Mouse (Mus musculus) cerebellum, postnatal 14 days (tissue): Measurements from ENCODE around the gene Vopp1.
"Not testable (repeated sequence)": the region's sequence is repeated elsewhere in the genome, so short reads cannot be mapped to it uniquely, and the experiment has no call there.

Experiments used
- DNase-seq, 2 experiments: peaks; one replicate each; pipeline ENCODE4 v3.0.0; 2021; ENCODE audit warnings: mixed read lengths in 2 of 2

The Vopp1 gene

DNA sequence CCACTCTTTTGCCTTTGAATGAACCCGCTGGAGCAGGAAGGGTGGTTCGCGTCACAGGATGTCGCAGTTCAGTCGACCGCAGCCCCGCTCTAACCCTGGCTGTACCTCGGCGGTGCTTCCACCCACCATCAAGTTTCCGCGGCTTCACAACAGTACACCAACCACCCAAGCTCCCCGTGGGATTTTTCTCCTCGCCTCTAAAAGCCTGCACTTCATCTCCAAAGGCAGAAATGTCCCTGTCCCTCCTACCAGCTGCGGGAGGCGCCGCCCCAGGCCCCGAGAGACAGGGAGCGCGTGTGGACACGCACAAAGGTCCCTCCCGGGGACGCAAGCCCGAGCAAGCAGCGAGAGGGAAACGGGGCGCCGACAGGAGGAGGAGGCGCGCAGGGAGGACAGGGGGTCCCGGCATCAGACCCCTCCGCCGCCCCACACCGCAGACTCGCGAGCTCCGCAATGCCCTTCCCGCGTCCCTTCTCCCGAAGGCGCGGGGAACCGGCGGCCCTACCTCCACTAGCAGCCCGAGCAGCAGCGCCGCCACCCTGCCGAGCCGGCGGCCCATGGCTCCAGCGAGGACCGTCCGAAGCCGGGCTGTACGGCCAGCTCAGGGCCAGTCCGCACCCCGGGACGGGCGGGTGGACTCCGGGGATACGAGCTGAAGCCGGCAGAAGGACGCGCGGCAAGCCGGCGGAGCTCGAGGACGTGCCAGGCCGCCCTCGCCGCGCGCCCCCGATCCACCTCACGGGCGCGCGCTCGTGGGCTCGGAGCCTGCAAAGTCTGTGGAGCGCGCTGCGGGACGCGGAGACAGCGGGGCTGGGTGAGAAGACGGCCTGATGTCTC is at the start of gene Vopp1:
TSS of gene Vopp1 (minus strand) at position 738 of the 837 bp plus-strand sequence.
- DNase-seq, result peak; percentile 80 to 85

DNA sequence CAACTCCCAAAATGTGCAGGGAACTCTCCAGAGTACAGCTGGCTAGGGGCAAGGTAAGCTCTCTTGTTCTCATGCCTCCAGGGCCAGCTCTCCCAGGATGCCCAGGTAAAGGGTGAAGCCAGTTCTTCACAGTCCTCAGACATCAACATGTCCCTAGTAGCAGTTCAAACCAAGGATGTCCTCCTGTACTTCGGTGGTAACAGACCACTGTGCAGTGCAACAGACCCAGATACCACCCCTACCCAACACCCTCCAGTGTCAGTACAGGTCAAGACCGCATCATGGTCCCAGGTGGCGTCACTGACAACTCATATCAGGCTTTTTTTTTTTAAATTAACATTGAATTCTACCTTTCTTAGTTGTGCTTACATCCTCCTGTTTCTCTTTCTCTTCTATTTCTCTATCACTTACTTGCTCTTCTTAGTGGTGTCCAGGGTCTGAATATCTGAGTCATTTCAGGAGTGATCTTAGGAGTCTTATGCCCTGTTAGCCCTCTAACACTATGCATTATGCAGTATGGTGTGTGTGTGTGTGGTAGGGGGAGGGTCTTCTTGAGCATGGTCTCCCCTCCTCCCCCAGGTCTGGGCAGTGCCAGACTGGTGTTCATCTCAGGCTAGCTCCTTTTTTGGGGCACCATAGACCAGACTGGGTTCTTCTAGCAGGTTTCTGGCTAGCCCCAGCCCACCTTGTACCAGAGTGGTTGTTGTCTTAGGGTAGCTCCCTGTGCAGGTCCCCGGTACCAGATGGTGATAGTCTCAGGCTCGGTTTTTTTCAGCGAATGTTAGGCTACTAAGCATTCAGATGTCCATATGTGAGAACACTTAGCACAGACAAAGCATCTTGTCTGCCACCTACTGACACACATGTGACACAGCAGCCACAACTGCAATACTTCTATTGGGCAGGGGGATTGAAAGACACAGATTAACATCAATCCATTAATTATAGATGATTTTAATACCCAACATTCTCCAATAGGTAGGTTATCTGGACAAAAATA is 34.4 kb upstream of the Vopp1 start:
- peak; percentile 33 to 60 for DNase-seq

DNA sequence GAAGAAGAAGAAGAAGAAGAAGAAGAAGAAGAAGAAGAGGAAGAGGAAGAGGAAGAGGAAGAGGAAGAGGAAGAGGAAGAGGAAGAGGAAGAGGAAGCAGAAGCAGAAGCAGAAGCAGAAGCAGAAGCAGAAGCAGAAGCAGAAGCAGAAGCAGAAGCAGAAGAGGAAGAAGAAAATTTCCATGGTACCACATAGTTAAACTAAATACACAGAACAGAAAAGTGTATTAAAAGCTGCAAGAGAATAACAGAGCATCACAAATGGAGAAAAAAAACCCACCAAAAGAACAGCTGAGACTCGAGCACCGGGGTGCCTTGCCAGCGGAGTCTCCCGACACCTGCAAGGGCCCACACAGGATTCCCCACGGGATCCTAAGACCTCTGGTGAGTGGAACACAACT is 26.2 kb upstream of the Vopp1 start:
- DNase-seq, result not testable (repeated sequence)

DNA sequence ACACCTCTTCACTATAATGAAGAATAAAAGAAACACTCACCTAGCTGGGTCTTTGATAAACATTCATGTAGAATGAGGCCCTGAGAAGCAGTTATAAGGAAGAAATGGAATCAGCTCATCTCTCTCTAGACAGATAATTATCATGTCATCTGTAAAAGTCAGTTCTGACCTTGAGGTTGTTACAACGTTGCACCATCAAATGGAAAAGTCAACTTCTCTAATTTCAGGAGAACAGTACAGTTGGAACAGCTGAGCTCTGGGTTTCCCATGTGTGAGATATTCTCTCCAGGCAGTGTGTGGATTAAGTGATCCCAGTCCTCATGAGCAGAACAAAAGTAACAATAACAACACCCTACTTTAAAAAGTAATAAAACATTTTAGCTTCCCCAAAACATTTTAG is 25.3 kb upstream of the Vopp1 start, which contains the start of gene Vmn1r21:
TSS of gene Vmn1r21 (minus strand) at position 58 of the 400 bp plus-strand sequence.
- DNase-seq, result no peak

DNA sequence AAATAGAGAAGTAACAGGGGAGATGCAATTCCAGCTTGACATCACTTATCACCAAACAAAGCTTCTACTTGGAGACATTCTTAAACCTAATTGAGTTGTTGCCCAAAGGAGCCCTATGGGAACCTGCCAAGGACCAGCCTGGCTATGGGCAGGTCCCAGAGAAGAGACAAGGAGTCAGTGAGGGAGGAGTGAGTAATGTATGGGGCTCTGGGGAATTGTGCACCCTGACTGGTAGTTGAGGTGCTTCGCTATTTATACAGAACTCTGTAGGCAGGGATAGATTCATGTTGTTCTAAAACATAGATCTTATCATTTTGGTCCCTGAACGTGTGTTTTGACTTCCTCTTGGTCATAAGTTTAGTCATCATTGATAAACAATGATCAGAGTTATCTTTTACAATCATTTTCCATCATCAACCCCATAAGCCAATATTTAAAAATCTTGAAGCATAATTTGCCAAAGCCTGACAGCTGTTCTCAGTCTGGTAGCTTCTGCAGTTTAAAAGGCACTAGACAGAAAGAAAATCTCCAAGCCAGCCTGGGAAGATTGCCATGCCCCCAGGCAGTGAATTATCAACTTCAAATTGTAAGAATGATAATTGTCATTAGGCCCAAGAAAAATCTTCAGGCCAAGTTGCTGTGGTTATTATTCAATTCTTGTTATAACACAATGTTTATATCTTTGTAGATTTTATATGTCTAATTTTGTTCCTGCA is 14.9 kb upstream of the Vopp1 start:
- DNase-seq, result peak; percentile 33

DNA sequence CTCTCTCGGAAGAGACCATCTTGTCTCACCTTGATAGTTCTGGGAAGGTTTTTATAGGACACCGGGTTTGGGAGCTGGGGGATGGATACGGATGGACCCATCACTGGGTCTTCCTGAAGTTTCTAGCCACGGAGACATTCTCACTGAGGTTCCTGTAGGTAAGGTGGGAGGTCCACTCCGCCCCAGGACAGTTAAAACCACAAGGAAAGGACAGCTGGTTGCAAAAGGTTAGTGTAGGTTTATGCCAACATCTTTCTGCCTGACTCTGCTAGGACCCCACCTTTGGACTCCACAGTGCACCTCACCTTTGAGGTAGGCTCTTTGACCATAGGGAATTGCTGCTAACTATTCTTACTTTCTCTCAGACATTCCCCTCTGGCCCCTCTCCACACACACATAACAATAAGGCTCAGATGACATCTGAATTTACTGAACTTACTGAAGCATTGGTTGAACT is 328 bp upstream of the Vopp1 start:
- DNase-seq, result no peak

DNA sequence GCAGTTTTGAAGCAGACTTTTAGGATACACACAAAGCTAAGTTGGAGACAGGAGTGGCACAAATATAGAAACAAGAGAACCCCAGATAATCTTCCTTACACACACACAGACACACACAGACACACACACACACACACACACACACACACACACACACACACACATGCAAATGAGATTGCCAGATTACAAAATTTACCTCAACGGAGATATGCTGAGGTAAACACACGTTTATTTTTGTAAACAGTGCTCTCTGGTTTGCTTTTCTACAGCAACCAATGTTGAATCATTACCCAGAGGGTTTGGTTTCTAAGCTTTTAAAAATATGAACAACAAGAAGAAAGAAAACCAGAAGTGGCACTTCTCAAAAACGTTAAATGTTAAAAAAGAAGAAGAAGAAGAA is 1.5 kb downstream of the Vopp1 start:
- DNase-seq, result peak in 1 of 2 experiments; percentile 3

DNA sequence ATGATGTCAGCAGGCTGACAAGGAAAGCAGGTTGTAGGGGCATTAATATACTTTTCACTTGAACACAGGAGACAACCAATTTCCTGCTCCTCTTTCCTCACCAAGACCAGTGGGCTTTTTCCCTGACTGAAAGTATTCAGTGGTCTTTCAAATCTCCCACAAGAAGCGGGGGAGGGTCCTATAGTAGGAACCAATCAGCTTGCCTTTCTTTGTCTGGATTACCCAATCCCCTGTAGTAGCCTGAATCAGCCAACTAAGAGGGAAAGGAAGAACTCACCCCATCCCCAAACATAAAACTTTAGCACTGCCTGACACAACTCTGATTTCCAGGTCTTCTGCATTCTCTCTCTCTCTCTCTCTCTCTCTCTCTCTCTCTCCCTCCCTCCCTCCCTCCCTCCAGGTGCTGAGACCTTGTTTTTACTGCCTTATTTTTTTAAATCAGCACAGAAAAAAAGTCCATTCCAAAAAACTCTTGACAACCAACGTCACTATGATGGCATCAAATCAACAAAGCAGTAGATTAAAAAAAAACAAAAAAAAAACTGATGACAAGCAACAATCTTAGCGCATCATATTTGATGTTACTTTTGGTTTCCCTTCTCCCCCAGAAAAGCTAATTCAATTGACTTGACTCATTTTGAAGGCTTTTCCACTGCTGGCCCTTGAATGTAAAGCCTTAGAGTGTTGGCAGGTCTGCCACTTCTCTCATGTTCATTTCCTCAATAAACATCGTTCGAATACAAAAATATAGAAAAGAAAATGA is 2.1 kb downstream of the Vopp1 start:
- DNase-seq, result peak; percentile 5 to 9

DNA sequence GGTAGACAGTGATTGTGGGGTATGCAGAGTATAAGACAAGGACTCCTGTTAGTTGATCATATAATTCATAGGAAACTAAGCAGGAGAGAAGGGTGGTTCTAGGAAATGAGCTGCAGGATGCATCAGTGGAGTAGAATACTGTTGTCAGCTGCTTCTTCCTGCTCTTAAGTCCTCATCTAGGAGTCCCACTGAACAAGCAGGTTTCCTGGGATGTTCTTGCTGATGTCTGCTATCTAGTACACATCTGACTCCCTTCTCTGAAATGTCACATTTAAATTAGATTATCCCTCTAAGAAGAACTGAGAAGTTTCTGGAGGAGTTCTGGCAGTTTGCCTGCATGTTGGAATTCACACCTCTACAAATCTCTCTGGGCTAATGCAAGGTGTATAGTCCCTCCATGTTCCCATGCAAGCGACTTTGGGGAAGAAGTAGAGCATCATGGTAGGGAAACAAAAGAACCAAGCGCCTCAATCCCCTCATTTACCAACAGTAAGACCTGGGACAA is 10.5 kb downstream of the Vopp1 start:
- DNase-seq, result no peak

DNA sequence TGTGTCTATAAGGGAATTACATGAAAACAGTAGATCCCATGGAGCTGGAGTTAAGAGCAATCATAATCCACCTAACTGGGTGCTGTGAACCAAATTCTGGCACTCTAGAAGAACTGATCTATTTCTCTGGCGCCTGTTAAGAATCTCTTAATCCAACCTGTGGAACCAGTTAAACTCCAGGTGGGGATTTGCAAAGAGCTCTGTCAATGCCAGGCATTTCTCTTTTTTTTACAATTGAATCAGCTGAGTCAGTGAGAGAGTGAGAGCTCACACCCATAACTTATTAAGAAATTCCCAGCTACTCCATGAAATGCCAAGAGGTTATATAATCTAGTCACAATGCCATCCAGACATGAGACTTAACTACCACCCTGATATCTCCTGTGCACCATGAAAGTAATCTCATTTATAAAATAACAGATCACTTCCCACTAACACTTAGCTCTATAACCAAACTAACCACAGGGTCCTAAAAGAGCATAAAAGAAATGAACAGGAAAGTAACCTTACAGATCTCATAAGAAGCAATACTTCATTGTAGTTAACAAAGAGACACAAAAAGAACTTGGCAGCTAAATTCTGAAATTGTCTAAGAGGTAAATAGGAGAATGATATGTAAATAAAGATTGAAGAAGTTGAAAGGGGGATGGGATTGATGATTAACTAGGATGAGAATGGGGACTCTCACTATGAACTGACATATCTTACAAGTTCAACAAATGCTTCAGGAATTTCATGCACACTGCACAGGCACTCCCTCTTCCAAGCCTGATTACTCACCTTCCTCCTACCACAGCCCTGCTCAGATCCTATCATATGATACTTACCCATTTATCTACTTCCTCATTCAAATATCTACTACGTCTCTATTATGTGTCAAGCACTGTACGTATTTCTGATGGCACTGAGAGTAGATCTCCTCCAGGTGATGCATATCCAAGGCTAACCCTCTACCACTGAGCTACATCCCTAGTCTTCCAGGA is 12.9 kb downstream of the Vopp1 start:
- DNase-seq, result no peak

DNA sequence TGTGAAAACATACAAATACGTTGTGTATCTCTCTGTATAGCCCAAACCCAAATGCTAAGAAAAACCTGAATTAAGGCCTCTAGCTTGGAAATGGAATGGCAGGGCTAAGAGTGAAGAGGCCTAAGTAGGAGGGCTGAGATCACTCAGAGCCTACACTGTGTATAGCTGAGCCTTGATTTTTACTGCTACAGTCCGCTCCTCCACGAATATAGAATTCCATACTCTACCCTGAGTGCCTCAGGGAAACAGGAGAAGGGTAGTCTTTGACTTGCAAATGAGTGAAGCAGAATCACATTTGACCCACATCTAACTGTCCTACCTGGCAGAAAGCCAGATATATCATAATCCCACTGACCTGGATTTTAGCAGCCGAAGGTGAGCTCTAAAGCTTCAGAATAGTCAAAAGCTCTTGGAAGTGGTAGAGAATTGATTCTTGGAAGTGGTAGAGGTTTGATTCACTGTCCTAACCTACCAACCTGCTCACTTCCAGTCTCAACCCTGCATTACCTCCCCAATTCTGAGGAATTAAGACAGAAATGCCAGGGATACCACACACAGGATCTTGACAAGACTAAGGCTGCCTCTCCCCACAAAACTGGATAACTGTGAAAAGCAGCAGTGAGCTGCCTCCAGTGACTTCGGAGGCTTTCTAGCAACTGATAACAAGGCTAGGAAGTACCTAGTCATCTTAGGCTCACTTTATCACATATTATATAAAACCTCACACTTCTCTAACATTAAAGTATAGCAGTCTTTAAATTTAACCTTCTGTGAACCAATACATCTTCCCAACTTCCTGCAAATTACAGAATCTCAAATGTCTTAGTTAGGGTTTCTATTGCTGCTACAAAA is 19.5 kb downstream of the Vopp1 start:
- DNase-seq, result no peak

DNA sequence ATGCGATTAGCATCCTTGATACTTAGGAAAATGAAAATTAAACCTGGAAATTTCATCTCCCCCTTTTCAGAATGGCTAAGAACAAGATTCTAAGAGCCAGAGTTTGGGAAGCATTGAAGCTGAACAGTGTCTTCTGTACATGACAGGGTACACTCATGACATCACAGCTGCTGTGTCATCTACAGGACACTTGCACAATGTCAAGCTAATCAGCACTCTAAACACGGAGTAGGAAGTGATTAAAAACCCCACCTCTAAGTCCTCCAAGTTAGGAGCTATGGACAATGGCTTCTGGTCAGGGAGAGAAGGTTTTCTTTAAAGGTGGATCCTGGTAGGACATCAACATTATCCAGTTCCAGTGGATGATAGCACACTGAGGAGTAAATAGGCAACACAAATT is 21.8 kb downstream of the Vopp1 start:
- no peak for DNase-seq

DNA sequence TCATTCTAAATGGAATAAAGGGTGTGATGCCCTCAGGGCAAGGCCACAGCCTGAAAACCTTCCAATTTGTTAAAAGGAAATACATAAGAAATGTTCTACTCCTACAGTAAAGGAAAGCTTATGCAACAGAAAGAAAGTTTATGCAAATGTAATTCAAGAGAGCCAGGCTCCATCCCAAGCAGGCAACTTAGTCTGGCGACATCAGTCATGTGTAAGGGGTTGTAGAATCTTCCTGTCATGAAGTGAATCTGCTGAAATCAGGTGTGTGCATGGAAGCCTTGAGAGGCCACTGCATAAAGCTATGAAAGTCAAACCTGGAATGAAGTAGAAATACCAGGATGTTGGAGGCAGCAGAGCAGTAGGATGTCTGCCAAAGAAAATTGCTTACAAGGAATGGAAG is 26.0 kb downstream of the Vopp1 start:
- no peak for DNase-seq

DNA sequence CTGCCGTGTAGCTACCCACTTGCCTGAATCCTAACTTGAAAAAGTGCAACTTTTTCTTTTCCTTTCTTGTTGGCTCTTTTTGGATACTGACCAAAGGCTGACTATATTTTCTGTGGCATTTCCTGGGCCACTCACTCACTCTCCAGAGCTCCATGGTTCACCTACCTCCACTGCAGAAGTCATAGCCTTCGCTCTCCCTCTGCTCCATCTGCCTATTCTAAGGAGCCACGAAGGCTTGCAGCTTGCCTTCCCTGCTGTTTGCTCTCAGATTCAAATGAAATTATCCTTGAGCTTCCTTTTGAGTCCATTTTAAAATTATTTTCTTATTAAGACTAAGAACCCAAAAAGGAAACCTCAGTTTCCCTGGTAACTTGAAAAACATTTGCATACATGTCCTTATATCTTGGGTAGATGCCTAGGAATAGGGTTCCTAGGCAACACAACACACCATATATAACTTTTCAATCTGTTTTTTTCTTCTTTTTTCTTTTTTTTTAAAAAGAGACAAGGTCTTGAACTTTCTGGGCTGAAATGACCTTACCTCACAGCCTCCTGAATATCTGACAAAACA is 28.0 kb downstream of the Vopp1 start:
- no peak for DNase-seq

DNA sequence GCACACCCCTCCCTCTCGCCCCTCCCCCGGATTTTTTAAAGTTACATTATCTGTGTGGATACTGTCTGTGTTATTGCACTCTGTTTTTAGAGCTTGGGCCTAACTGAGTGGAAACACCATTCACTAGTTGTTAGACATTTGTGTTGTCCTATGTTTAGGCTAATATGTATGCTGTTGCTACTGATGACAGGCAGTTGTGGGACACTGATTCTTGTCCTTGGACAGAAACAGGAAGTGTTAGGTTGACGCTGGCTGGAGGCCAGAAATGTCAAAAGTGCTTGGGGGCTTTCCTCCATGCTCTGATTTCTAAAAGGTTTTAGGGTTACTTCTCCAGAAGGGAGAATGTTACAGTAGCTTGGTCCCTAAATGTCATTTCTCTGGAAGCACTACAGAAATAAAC is 29.1 kb downstream of the Vopp1 start:
- DNase-seq, result peak in 1 of 2 experiments; percentile 3

DNA sequence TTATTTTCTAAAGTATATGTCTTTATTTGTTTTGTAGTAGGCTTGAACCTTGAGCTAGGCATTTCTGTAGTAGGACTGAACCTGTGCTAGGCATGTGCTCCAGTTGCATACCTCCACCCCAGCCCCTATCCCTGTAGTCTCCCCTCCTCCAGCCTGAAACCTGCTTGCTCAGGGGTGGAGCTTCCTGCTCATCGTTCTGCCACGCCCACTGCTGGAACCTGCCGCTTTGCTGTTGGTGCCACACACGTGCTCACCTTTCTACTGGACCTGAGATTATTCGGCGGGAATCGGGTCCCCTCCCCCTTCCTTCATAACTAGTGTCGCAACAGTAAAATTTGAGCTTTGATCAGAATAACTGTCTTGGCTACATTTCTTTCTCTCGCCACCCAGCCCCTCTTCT is 32.1 kb downstream of the Vopp1 start:
- DNase-seq, result not testable (repeated sequence)

DNA sequence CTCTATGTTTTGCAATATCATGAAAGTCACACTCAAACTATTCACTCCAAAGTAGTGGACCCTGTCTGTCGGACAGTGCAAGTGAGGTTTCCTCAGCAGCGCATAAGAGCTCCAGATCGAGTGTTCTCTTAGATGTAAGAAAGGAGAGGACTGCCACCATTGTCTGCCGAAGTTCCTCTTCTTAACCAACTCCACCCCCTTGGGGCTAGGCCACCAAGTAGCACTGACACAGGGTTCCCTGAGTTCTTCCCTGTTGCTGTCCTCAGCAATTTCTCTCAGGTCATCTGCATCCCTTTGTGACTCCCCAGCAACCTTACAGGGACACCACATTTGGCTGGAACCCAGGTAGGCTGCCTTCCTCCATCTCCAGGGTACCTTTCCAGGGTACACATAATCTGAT is 34.4 kb downstream of the Vopp1 start:
- no peak for DNase-seq

DNA sequence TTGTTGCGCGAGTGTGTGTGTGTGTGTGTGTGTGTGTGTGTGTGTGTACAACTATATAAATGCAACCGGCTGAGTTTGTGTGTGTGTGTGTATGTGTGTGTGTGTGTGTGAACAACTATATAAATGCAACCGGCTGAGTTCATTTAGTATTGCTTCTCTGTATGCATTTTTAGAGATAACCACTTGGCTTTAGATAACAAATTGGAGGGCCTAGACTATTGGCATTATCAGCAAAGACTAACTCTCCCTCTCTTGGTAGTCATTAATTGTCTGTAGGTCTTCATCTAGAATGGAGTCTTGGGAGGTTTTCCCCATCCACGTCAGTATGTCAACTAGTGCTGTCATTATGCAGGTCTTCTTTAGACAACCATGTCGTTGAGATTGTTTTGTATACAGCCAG is 37.6 kb downstream of the Vopp1 start:
- DNase-seq, result no peak

DNA sequence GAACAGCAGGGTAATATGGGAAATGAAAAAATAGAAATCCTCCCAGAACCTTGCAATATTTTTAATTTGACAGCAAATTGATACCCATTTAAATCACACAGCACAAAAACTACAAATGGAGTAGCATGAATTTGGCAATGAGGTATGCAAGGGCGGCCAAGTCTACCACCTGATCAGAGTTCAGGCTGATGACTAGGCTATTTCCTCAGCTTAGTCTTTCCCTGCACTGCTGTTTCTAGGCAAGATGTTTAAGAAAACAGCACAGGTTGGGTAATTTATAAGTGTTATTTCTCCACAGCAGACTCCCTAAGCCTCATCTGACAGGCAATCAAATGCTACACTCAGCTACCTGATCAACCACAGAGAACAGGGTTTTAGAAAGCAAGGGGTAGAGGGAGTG is 40.7 kb downstream of the Vopp1 start:
- DNase-seq, result no peak
